Mouse (Mus musculus) cerebellum, adult 9-10 months (tissue): ENCODE data around the gene Tex10.

Source experiments
- DNase-seq: peaks from one replicate; pipeline ENCODE4 v3.0.0; 2022

Gene Tex10

GRCm38 (mm10) chr4:48403066-48403640 lies 70.1 kb downstream of the Tex10 start:
- no peak for DNase-seq

DNA sequence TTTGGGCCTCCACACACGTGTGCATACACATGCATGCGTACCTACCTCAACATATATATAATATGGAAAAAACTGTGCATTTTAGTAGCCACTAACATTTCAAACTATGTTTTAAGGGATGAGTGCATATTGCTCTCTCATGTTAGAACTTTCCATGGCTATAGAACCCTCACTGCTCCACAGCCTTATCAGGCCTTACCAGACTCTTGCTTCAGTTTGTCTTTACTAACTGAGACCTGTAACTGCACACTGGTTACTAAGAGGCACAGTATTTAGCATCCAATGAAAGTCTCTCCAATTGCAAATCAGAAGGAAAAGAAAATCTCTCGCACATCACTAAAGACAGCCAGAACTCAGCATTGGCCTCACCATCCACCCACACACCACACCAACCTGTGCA lies 76.3 kb downstream of the Tex10 start:
- DNase-seq = no peak

GRCm38 (mm10) chr4:48382506-48382905 lies 90.8 kb downstream of the Tex10 start:
- no peak for DNase-seq

DNA sequence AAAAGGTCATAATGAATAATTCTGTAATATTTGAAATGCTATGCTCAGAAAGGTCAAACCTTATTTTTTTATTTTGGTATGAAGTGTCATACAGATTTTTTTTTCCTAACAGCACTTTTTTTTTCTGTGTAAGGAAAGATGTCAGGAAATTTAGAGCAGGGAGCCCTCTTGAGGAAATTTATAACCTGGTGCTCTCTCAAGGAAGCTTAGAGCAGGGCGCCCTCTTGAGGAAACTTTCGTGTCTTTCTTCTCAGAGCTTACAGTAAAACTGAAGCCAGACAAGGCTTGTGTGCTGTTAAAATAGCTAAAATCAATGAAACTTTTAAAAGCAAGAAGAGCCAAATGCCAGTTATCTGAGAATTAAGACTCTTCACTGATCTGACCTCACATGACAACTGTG lies 92.3 kb downstream of the Tex10 start:
- peak; percentile 76 for DNase-seq
